Mouse (Mus musculus): ENCODE data around the gene Ier3. TPM values are rescaled to one million over a fixed set of nuclear protein-coding genes. Genes with fewer than 3 reads are reported as not detected.

The Ier3 gene
- total RNA-seq, 2 experiments from 2014 or later: 5.3 to 5.4 TPM

DNA sequence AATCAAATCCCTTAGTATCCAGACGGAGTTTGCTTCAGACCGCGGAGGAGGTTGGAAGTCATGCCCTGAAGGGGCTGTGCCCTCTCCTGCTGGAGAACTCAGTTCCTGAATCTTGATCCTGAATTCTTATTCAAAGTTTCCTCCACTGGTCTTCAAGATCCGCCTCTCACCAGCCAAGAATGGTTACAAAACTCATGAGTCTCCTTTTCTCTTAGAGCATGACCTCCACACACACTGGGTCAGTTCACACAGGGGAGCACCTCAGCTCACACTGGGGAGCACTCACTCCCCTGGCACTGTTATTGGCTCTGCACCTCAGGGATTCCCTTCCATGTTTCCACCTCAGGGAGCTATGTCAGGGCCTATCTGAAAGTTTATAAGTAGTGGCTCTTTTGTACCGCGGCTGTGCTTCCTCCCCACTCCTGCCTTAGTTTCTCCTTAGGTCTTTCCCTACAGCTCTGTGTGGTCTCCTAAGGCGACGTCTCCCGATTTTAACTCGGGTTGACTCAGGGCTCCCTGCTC, 43.4 kb downstream of the Ier3 start:
- no peak for DNase-seq
- intact Hi-C loops (cut with DNase I): no loop called here

DNA sequence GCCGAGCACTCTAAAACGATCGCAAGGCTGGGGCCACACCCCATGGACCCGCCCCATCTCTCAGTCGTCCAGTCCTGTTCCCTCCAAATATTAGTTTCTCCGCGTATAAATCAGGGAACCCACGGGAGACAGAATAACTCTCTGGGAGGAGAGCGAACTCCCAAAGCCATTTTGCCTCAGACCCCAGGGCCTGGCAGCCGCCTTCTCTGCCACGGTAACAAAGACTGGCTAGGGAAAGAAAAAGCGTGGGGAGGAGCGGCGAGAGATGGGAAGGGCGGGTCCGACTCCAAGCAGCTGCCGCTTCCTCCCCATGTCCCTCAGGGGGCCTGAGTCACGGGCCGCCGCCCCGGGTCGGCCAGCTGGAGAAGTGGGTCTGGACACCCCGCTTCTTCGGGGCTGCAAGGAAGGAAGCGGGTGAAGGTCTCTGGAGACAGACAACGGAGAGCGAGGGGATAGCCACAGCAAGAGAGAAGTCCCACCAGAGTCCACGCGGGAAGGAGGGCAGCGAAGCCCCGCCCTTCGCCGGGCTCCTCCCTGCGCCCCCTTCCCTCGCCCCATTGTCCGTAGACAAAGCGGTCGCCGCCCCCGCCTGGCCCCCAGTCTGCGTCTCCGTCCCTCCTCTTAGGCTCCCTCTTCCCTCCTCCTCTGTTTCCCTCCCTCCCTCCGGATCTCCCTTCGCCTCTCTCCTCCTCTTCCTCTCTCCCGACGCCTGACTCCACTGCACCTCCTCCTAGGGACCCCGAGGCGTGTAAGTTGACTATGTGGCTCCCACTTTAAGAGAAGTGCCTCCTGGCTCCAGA, 44.2 kb downstream of the Ier3 start, which contains the start of gene Ppp1r18:
Gene Ppp1r18 (plus strand): TSS at position 113 of the 800 bp plus-strand sequence.
- intact Hi-C loops (cut with DNase I): no loop called here
- DNase-seq: peak; percentile 75 to 76

DNA sequence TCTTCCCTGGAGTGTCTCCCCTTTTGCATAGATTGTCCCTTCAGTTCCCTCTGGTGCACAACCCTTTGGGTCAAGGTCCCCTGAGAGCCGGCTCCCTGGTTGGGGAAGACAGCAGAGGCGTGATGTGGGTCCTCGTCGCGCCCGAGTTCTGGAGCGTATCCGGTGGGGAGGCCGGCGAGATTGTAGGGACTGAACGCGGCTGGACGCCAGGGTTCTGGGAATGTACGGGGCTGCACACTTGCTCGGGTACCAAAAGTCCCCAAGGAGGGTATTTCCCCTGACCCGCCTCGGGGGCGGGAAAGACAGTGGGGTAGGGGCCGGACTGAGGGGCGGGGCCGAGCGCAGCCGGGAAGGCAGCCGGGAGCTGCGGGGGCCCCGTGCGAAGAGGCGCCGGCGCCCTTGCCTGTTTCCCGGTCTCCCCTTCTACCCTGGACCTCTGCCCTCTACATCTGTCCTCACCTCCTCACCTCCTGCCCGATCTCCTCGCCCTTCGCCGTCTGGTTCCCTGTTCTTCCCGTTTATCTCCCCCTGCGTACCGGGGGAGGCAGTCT, 44.9 kb downstream of the Ier3 start:
- peak; percentile 69 to 70 for DNase-seq
- intact Hi-C loops (cut with DNase I): no loop called here

DNA sequence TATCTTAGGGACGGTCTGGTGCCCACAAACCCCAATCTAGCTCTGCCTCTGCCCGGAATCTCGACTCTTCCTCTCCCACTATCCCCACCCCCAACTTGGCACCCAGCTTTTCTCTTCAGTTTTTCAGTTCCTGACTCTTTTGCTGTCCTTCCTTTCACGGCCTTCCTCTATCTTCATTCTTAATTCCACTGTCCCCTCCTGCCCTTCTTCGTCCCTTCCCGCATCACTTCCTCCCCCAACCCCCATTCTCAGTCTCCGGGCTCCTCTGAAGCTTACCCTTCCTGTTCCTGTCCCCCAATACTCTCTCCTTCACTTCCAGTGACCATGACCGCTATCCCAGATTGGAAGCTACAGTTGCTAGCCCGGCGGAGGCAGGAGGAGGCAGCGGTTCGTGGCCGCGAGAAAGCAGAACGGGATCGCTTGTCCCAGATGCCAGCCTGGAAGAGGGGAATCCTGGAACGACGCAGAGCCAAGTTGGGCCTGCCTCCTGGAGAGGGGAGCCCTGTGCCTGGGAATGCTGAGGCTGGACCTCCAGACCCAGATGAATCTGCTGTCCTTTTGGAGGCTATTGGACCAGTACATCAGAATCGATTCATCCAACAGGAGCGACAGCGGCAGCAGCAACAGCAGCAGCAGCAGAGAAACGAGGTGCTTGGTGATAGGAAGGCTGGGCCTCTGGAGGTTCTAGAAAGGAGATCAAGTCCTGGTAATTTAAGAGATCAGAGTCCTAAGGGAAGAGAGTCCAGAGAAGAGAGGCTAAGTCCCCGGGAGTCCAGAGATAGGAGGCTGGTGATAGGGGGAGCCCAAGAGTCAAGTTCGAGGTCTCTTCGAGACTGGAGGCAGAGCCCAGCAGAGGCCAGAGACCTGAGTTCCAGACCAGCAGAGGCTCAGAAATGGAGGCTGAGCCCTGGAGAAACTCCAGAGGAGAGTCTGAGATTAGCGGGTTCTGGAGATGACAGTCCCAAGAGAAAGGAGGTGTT, 45.7 kb downstream of the Ier3 start:
- intact Hi-C loops (cut with DNase I): no loop called here
- DNase-seq: peak in 1 of 2 experiments; percentile 45

DNA sequence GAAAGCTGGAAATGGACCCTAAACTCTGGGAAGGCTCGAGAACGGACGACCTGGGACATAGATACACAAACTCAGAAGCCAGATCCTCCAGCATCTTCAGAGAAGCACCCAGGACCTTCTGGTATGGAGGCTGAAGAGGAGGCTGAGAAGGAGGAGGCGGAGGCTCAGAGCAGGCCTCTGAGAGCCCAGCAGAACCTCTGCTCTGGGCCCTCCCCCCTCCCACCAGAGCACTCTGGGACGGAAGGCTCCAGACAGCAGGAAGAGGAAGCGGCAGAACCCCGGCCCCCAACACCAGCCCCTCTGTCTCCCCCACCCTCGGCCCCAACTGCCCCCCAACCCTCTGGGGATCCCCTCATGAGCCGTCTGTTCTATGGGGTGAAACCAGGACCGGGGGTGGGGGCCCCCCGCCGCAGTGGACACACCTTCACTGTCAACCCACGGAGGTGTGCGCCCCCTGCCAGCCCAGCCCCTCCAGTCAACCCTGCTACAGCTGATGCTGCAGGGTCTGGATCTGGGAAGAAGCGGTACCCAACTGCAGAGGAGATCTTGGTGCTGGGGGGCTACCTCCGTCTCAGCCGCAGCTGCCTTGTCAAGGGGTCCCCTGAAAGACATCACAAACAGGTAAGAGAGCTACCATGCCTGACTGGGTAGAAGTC, 46.8 kb downstream of the Ier3 start:
- intact Hi-C loops (cut with DNase I): no loop called here
- no peak for DNase-seq

DNA sequence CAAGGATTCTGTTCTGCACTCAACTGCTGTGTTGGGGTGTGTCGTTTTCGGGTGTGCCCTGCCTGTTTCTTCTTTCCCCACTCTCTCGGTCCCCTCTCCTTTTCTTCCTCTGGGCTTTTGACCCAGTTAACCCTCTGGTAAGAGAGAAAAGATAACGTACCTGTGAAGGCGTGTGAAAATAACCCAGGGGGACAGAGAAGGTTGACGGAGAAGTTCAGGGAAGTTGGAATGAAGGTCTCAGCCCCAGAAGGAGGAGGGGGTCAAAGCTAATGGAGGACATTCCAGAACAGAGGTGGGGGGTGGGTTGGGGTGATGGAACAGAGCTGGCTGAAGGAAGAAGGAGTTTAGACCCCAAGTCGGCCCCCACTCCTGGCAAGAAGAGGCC, 47.5 kb downstream of the Ier3 start:
- no peak for DNase-seq
- intact Hi-C loops (cut with DNase I): no loop called here

DNA sequence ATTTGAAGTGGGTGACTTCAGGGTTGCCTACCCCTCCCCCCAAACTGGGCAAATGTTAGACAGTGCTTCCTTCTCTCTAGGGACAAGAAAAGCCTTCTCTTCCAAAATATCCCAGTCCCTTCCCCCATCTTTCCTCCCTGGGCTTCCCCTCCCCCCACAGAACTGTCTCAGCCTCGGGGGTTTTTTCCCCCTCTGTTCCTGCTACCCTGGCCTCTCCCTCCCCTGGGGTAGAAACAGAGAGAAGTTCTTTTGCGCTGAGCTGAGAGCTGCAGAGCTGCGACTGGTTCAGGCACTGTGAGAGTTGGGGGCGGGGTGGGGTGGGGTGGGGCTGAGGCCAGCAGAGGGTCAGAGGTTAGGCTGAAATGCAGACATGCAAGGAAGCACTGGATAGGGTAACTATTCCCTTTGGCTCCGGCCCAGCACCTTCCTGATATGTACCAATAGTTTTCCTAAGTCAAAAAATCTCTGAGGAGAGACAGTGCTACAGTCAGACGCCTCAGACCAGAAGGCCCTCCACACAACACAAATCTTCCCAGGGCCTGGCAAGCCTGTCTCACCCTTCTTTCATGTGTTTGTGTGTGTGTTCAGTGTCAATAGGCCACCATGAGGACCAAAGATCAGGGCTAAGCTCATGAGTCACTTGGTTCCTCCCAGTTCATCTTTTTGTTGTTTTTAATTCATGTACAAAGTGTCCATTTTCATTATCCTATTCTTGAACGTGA, 48.0 kb downstream of the Ier3 start:
- peak in 1 of 2 experiments; percentile 21 for DNase-seq
- intact Hi-C loops (cut with DNase I): no loop called here

DNA sequence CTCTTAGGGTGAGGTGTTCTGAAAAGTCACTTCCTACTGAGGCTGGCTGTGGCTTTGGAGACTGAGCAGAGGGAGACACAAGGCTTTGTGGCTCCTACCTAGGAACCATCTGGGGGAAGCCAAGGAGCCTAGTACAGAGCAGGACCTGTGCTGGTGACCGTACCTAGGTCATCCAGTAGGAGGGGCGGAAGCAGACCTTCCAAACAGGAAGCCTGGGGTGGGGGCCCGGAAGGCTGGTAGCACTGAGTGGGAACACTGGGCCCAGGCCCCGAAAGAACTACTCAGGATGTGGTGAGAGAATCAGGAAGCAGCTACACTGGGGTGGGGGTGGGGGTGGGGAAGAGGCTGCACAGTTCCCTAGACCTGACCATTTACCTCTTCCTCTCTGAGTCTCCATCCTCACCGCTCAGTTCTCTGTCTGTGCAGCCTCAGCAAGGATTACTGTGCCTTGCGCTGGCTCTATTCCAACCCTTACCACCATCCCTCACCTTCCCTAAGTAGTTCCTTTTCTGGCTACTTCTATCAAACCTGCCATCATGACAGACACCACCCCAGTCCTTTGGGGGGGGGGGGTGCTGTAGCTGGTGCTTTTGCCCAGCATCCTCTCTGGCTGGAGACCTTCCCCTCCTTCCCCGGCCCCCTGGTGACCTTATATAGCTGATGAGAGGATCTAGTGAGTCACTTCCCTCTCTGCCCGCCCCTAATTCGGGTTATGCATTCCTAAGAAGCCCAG, 48.8 kb downstream of the Ier3 start:
- intact Hi-C loops (cut with DNase I): no loop called here
- DNase-seq: peak; percentile 44 to 55

DNA sequence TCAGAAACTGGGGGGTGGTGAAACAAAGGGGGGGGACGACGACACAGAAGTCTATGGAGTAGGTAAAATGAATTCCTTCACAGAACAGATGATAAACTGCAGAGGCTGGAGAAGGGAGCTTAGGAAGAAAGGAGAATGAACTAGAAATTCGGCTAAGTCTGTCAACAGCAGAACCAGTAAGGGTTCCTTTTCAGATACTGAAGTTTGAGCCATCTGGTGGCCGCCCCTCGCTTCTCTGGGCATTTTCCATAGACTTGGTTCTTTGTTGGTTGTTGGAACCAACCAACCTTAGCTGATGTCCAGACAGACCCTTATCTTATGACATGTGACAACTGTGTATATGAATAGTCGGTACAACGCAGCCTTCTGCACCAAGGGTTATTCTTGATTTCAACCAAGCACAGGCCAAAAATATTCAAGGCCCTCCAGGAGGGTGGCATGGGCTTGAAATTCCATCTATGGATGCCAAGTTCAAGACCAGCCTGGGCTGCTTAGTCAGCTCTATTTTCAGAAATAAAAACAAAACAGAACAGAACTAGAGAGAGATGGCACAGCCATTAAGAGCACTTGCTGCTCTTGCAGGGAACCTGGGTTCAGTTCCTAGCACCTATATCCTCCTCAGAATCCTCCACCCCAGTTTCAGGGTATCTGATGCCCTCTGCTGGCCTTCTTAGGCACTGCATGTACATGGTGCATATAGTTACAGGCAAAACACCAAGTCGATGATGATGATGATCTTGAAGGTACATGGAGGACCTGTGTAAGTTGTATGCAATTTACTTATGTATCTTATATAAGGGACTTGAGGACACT, 49.6 kb downstream of the Ier3 start:
- intact Hi-C loops (cut with DNase I): no loop called here
- no peak for DNase-seq

Small RNA genes within 50 kb of the gene (microRNA-seq; reads per million reads assigned to microRNA genes)
- gene Gm28033: 0 to 0.72 reads per million in 2 experiments

Other genes with a start within 250 kb of the Ier3 start
- gene Sfta2, start 220.1 kb upstream of the Ier3 start, total RNA-seq (2021): not detected
- not detected for gene Gm9573, start 195.0 kb upstream of the Ier3 start, total RNA-seq (2021)
- gene Mucl3, start 178.0 kb upstream of the Ier3 start, total RNA-seq (2021): not detected
- gene Vars2, start 154.1 kb upstream of the Ier3 start, total RNA-seq (2021): 10 to 100 TPM; 12.5 to 12.9 TPM
- 10 to 100 TPM; 15.3 to 19.0 TPM for gene Gtf2h4, start 147.9 kb upstream of the Ier3 start, total RNA-seq (2021)
- gene Ddr1, start 117.1 kb upstream of the Ier3 start, total RNA-seq (2021): 10 to 100 TPM; 12.7 to 15.0 TPM
- gene Flot1, start 1.5 kb downstream of the Ier3 start, total RNA-seq (2021): 10 to 100 TPM; 44.0 to 44.1 TPM
- 10 to 100 TPM; 34.7 to 38.6 TPM for gene Tubb5, start 16.6 kb downstream of the Ier3 start, total RNA-seq (2021)
- 1 to 10 TPM; 2.9 to 3.5 TPM for gene Mdc1, start 19.8 kb downstream of the Ier3 start, total RNA-seq (2021)
- 1 to 10 TPM; 1.6 to 2.0 TPM for gene Nrm, start 39.6 kb downstream of the Ier3 start, total RNA-seq (2021)
- 1 to 10 TPM; 5.1 to 5.2 TPM for gene Ppp1r18, start 43.9 kb downstream of the Ier3 start, total RNA-seq (2021)
- gene Dhx16, start 58.1 kb downstream of the Ier3 start, total RNA-seq (2021): 10 to 100 TPM; 10.8 to 14.2 TPM
- gene 2310061I04Rik, start 75.7 kb downstream of the Ier3 start, total RNA-seq (2021): 10 to 100 TPM; 59.6 to 63.8 TPM
- gene Atat1, start 88.4 kb downstream of the Ier3 start, total RNA-seq (2021): 1 to 10 TPM; 3.0 to 3.2 TPM
- gene Mrps18b, start 94.7 kb downstream of the Ier3 start, total RNA-seq (2021): 10 to 100 TPM; 53.8 to 55.4 TPM
- 10 to 100 TPM; 17.8 to 19.2 TPM for gene Ppp1r10, start 94.8 kb downstream of the Ier3 start, total RNA-seq (2021)
- 10 to 100 TPM; 64.3 to 70.2 TPM for gene Abcf1, start 148.1 kb downstream of the Ier3 start, total RNA-seq (2021)
- 10 to 100 TPM; 16.6 to 18.7 TPM for gene Gnl1, start 158.2 kb downstream of the Ier3 start, total RNA-seq (2021)
- gene Prr3, start 158.6 kb downstream of the Ier3 start, total RNA-seq (2021): 1 to 10 TPM; 1.7 to 3.4 TPM
- 1 to 10 TPM in 1 of 2 experiments, under 1 TPM in 1; 0.84 to 2.1 TPM for gene H2-T24, start 198.9 kb downstream of the Ier3 start, total RNA-seq (2021)
- 1 to 10 TPM; 7.7 to 8.3 TPM for gene H2-T23, start 211.2 kb downstream of the Ier3 start, total RNA-seq (2021)
- 1 to 10 TPM; 7.1 to 8.0 TPM for gene H2-T22, start 221.1 kb downstream of the Ier3 start, total RNA-seq (2021)
- gene Gm6034, start 221.3 kb downstream of the Ier3 start, total RNA-seq (2021): not detected
- gene Gm11127, start 236.7 kb downstream of the Ier3 start, total RNA-seq (2021): 1 to 10 TPM; 1.5 to 2.1 TPM

All from gastrocnemius, postnatal 36 days (tissue).